Mouse (Mus musculus) gonadal fat pad, adult 2 months (tissue): ENCODE data around the gene Inafm1. TPM values are rescaled to one million over a fixed set of nuclear protein-coding genes. Genes with fewer than 3 reads are reported as not detected.
"Not testable (repeated sequence)": the region's sequence is repeated elsewhere in the genome, so short reads cannot be mapped to it uniquely, and the experiment has no call there.

Experiments
- DNase-seq: peaks from one replicate; pipeline ENCODE4 v3.0.0-alpha.2; 2012; ENCODE audit warnings: low read depth
- polyA plus RNA-seq: library from polyadenylated mRNA; depleted of rRNA; stranded (reverse); fragments of >200 nt; gene quantifications from 2 replicates; pipeline ENCODE4 v1.2.3, GENCODE M21; 2012; rRNA removed

Gene Inafm1
- polyA plus RNA-seq, 1 experiment, result 37.4 TPM

DNA sequence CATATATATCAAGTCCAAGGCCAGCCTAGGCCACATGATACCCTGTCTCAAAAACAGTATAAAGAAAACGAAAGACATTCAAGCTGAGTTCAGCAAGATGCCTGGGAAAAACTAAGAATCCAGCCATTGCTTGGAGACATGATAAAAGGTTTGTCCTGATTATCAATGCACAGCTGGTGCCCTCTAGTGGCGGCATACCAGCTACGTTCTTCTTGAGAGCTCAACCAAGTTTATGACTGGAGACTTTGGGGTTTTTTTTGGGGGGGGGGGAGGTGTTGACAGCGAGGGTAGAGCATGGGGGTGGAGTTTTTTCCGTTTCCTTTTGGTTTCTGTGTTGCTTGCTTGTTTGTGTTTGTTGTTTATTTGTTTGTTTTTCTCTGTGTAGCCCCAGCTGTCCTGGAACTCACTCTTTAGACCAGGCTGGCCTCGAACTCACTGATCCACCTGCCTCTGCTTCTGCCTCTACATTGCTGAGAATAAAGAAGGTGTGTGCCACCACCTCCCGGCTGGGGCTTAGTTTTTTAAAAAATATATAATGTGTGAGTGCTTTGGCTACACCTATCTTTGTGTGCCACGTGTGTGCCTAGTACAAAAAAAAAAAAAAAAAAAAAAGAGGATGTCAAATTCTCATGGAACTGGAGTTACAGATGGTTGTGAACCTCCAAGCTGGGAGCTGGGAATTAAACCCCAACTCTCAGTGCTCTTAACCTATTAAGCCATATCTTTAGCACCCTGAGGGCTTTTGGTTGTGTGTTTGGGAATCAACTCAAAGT, 10.2 kb downstream of the Inafm1 start:
- DNase-seq, result no peak

DNA sequence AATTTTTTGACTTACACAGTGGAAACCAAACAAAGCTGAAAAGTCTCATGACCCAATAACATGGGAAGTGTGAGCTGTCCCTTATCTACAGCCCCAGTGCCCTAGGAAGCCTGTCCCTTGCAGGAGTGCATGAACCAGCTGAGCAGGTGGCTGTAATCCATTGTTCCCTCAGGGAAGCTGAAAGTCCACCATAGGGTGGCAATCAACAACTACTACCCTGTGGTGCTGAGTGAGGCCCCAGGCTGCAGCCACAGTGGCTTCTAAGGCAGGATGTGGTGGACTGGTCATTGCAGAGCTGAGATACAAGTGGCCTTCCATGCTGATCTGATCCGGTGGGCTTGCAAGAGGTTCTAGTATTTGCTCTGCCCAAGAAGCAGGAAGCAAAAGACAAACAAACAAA, 12.3 kb downstream of the Inafm1 start:
- no peak for DNase-seq

DNA sequence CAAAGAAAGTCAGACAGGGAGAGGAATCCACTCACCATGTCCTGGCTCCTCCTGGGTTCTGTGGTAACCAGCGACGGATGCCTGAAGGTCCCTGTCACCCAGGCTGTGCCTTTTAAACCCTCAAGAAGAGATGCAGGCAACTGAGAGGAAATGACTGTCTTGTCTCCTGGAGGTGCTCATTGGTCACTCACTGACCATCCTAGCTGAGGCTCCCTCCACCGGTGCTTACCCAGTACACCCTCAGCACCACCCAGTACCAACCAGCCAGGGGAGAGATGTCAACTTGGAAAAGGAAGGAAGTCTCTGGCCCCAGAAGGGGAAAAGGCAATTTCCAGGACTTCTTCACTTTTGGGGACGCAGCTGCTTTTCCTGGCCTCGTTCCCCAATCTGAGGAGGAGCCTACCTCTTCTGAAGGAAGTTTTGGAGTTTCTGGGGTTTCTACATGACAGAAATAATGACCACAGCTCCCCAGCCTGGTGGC, 14.3 kb downstream of the Inafm1 start, which contains the start of gene C5ar1:
C5ar1 (minus strand) TSS at position 431 of the 481 bp plus-strand sequence.
- no peak for DNase-seq

DNA sequence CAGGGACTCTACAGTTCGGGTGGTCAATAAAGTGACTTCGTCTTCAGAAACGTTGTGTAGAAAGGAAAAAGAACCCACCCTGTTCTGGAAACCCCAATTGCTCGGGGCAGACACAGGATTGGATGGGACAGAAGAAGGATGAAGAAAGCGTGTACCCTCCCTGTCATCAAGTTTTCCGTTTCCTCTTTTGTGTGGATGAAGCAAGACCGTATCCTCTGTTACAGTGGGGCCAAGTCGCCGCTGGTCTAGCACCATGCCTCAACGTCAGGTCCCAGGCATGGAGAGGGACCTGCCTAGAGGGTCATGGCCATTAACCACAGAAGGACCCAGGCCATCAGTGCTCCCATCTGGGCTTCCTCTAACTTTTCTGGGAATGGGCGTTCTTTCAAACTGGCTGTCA, 15.6 kb downstream of the Inafm1 start:
- no peak for DNase-seq

DNA sequence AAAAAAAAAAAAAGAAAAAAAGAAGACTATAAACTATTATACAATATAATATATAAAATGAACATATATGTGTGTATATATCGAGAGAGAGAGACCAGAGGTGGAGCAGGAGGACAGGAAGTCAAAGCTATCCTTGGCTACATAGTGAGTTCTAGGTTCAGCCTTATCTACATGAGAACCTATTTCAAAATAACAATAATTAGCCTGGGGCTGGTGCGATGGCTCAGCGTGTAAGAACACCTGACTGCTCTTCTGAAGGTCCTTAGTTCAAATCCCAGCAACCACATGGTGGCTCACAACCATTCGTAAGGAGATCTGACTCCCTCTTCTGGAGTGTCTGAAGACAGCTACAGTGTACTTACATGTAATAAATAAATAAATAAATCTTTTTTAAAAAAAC, 17.5 kb downstream of the Inafm1 start:
- DNase-seq, result not testable (repeated sequence)

DNA sequence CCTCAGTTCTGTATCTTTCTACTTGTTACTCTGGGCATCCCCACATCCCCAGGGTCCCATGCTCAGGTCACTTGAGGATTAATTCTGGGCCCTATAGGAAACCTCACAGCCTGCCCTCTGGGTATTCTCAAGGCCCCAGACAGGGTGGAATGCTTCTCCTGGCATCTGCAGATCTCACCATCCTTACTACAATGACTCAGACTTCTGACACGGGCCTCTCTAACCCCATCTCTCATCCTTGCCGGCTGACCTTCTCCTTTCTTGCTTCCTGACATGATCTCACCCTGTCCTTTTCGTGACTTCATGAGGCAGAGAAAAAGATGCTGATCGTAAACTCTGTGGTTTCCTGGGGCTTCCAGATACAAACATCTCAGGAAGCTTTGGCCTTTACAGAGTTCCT, 19.2 kb downstream of the Inafm1 start:
- DNase-seq, result no peak

DNA sequence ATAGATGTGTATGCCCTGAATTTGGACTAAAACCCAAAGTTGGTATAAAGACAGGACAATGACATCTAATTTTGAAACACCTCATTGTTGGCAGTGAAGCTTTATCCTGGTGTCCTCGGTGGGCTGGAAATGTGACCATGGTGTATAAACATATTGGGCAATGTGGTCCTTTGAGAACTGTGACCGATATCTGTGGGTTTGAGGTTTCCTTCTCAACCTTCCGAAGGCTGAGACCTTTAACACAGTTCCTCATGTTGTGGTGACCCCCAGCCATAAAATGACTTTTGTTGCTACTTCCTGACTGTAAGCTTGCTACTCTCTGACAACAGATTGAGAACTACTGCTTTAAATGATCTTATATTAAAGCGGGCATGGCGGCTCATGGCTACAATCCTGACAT, 22.7 kb downstream of the Inafm1 start:
- DNase-seq, result no peak

DNA sequence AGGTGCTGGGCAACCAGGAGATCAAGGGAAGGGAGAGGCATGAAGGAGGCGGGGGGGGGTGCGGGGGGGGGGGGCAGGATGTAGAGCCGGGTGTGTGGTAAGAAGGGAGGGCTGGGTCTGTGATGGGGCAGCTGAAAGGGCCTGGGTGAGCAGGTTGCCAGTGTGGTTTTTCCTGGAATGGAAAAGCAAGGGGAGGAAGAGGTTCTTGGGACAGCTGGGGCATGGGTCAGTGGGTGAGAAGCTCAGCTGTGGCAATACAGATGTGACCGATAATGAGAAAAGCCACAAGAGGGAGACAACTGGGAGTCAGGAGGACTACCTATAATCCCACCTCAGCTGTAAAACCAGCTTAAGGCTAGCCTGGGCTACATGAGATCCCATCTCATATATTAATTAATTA, 27.5 kb downstream of the Inafm1 start:
- DNase-seq, result no peak

DNA sequence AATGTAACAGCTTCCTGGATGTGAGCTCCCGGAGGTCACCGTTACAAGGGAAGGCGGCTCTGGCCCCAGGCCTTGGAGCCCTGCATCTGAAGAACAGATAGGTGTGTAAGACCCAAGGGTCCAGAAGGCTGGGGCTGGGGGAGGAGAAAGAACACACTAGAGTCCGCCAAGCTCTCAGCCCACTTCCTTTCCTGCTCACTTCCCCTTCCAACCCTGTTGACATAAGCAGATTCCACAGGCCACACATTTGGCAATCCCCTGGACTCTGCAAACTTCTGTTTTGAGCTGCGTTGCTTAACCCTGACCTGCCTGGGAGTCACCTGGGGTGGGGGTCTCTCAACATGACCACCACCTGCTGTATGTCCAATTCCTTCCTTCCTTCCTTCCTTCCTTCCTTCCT, 29.4 kb downstream of the Inafm1 start, which contains the start of gene C5ar2:
C5ar2 (minus strand) TSS at position 88 of the 400 bp plus-strand sequence.
- no peak for DNase-seq

DNA sequence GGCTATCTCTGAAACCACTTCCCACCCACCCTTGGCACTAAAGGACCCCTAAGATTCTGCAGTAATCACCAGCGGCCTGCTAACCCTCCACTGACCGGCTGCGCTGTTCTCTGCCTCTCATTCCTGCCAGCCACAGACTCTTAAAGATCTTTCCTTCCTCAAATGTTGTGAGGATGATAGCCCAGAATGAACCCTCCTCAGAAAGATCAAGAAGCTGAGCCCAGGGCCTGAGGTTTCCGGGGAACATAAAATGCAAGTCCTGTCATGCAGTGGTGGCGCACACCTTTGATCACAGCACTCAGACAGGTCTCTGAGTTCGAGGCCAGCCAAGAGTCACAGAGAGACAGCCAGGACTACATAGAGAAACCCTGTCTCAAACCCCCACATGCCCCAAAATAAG, 31.2 kb downstream of the Inafm1 start:
- DNase-seq, result no peak

DNA sequence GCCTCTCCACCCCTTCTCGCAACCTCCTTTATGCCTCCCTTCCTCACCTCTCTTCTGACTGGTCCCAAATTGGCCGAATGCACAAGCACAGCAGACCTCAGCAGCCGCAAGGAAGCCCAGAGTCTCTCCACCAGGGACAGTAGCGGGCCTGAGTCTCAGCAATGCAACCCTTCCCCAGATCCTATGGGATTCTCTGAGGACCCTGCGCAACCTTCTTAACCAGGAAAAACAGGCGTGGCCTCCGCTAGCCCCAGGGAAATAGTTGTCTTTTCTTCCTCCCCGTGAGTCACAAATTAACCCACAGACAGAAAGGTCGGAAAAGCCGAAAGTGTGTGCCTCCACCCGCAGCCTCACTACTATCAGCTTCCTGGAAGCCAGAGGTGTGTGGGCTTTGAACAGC, 31.6 kb downstream of the Inafm1 start:
- no peak for DNase-seq

DNA sequence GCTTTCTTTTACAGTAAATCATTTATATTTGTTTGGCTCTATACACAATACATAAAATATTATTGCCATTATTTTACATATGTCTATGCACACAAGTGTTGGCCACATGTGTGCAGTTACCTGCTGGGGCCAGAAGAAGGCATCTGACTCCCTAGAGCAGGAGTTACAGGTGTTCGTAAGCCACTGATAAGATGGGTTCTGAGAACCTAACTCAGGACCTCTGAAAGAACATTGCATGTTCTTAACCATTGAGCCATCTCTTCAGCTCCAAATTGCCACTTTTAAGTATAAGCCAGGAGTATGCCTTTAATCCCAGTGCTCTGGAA, 32.5 kb downstream of the Inafm1 start:
- no peak for DNase-seq

DNA sequence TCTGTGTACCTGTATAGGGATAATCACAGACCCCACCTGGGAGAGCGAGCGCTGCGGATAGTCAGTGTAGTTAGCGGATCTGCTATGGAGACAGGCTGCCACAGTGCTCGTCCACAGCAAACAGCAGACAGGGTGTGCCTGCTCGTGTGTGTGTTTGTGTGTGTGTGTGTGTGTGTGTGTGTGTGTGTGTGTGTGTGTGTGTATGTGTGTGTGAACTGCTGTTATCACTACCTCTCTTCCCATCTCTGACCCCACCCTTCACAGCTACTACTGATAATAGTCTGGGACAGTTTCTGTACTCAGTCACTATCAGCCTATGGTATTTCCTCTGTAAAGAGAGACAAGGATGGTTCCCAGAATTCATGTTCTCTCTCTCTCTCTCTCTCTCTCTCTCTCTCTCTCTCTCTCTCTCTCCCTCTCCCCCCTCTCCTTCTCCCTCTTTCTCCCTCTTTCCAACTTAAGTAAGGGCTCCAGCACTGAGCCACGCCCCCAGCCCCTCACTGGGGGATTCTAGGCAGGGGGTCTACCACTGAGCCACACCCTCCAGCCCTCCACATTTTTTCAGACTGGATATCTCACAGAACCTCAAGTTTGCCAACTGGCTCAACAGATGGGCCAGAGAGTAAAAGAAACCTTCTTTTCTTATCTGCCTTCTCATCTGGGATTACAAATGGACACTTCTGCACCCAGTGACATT, 33.0 kb downstream of the Inafm1 start:
- DNase-seq, result no peak

DNA sequence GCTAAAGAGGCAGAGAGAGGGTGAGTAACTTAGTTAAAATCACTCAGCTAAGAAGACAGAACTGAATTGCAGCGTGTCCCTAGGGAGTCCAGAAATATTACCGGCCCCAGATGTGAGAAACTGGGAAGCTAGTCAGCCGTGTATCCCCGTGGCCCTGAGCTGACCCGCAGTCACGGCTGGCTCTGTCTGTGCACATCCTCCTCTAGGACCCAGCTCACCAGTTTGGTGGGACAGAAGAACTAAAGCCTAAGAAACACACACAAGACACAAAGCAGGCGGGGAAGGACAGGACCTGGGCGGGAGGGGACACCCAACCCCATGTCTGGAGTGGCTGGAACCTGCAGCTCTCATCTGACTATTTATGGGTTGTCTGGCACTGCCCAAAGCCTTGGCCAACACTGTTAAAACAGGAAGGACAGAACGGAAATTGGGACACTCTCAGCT, 33.8 kb downstream of the Inafm1 start:
- no peak for DNase-seq

DNA sequence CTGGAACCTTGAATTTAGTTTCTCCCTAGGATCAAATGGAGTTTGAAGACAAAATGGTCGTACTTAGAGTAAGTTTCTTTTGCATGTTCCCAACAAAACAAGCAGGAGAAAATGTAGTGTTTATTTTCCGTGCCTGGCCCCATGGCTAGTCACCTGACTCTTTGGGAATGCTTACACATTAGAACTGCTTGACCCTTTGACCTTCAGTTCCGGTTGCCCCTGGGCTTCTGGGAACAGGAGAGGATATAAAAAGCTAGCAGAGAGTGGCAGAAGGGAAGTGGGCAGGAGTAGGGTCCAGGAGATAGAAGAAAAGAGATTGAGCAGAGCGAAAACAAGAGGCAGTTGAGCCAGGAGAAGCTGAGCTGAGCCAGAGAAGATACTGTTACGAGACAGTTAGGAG, 43.5 kb downstream of the Inafm1 start:
- DNase-seq, result no peak

Other genes with a start within 250 kb of the Inafm1 start
- gene Bicra, start 225.7 kb downstream of the Inafm1 start, polyA plus RNA-seq, result 3.7 and 6.6 TPM in 2 replicates
- 0.19 and 0.36 TPM in 2 replicates for gene Zfp541, start 211.8 kb downstream of the Inafm1 start, polyA plus RNA-seq
- 234 and 275 TPM in 2 replicates for gene Napa, start 175.2 kb downstream of the Inafm1 start, polyA plus RNA-seq
- gene Kptn, start 153.7 kb downstream of the Inafm1 start, polyA plus RNA-seq, result 29.9 and 30.9 TPM in 2 replicates
- 0.78 and 1.3 TPM in 2 replicates for gene Slc8a2, start 143.8 kb downstream of the Inafm1 start, polyA plus RNA-seq
- 10.8 and 12.4 TPM in 2 replicates for gene Meis3, start 98.5 kb downstream of the Inafm1 start, polyA plus RNA-seq
- 18.2 and 20.6 TPM in 2 replicates for gene Dhx34, start 51.6 kb downstream of the Inafm1 start, polyA plus RNA-seq
- gene C5ar2, start 29.5 kb downstream of the Inafm1 start, polyA plus RNA-seq, result 0.62 and 0.90 TPM in 2 replicates
- gene C5ar1, start 14.1 kb downstream of the Inafm1 start, polyA plus RNA-seq, result 15.3 and 16.5 TPM in 2 replicates
- 35.3 and 37.7 TPM in 2 replicates for gene Ccdc9, start 13.2 kb upstream of the Inafm1 start, polyA plus RNA-seq
- 13.2 and 14.9 TPM in 2 replicates for gene Bbc3, start 34.8 kb upstream of the Inafm1 start, polyA plus RNA-seq
- gene Sae1, start 114.2 kb upstream of the Inafm1 start, polyA plus RNA-seq, result 41.0 and 47.9 TPM in 2 replicates
- 26.9 and 30.1 TPM in 2 replicates for gene Zc3h4, start 127.3 kb upstream of the Inafm1 start, polyA plus RNA-seq
- gene Tmem160, start 179.2 kb upstream of the Inafm1 start, polyA plus RNA-seq, result 111 and 125 TPM in 2 replicates
- gene Npas1, start 204.1 kb upstream of the Inafm1 start, polyA plus RNA-seq, result not detected in 2 replicates